Mouse (Mus musculus) MEL (cell line): ENCODE results near the gene Ywhae. TPM values are rescaled to one million over a fixed set of nuclear protein-coding genes. Genes with fewer than 3 reads are reported as not detected.

ENCODE experiments used
- DNase-seq: peaks from one replicate; pipeline ENCODE4 v3.0.0; 2011; ENCODE audit warnings: low read depth, low spot score
- H3K27ac ChIP-seq: 2 replicates; pipeline ENCODE4 v1.5.1; 2012; ENCODE audit warnings: low read depth, mild to moderate bottlenecking, control low read depth, low read length, moderate library complexity; ENCODE audit not compliant: control insufficient read depth
- H3K27me3 ChIP-seq, 2 experiments: fragments of 150-350 bp in 1 of 2; sonication (generic) in 1 of 2; 2 replicates each; pipeline ENCODE4 v1.6.1; 2012; ENCODE audit warnings: low read length in 2 of 2, mild to moderate bottlenecking in 2 of 2, improper control_type of control experiment in 1 of 2, moderate library complexity in 1 of 2; ENCODE audit not compliant: insufficient read depth in 2 of 2, control insufficient read depth in 1 of 2
- H3K36me3 ChIP-seq, 2 experiments: 2 replicates each; pipeline ENCODE4 v1.6.1; 2012 to 2014; ENCODE audit warnings: low read length in 2 of 2, improper control_type of control experiment in 1 of 2, inconsistent platforms in 1 of 2, mild to moderate bottlenecking in 1 of 2; ENCODE audit not compliant: insufficient read depth in 2 of 2, control insufficient read depth in 1 of 2
- H3K4me1 ChIP-seq, 2 experiments: fragments of 150-350 bp in 1 of 2; sonication (generic) in 1 of 2; 2 replicates each; pipeline ENCODE4 v1.6.1; 2012; ENCODE audit warnings: low read length in 2 of 2, improper control_type of control experiment in 1 of 2, mild to moderate bottlenecking in 1 of 2; ENCODE audit not compliant: insufficient read depth in 2 of 2, control insufficient read depth in 1 of 2
- H3K4me3 ChIP-seq, 2 experiments: fragments of 150-350 bp in 1 of 2; sonication (generic) in 1 of 2; 2 replicates each; pipeline ENCODE4 v1.5.1; 2012; ENCODE audit warnings: low read depth in 2 of 2, low read length in 2 of 2, mild to moderate bottlenecking in 2 of 2, moderate library complexity in 2 of 2, control low read depth in 1 of 2, improper control_type of control experiment in 1 of 2; ENCODE audit not compliant: control insufficient read depth in 1 of 2, insufficient read depth in 1 of 2
- H3K79me2 ChIP-seq: 2 replicates; pipeline ENCODE4 v1.6.1; 2012; ENCODE audit warnings: mild to moderate bottlenecking, low read length, moderate library complexity; ENCODE audit not compliant: control insufficient read depth, poor library complexity, insufficient read depth
- H3K9ac ChIP-seq: 2 replicates; pipeline ENCODE4 v1.6.1; 2012; ENCODE audit warnings: low read depth, mild to moderate bottlenecking, control low read depth, low read length, moderate library complexity; ENCODE audit not compliant: control insufficient read depth, poor library complexity, severe bottlenecking
- H3K9me3 ChIP-seq: fragments of 150-350 bp; sonication (generic); replicated peaks from 2 replicates; pipeline ENCODE4 v1.6.1; 2012; ENCODE audit warnings: mild to moderate bottlenecking, low read length, improper control_type of control experiment, moderate library complexity; ENCODE audit not compliant: insufficient read depth
- CHD1 ChIP-seq: IDR thresholded peaks from 2 replicates; pipeline ENCODE4 v1.6.1; 2012; ENCODE audit warnings: low read depth, mild to moderate bottlenecking, inconsistent platforms, low read length, improper control_type of control experiment
- E2F4 ChIP-seq: IDR thresholded peaks from 2 replicates; pipeline ENCODE4 v1.6.1; 2011; ENCODE audit warnings: low read depth, low read length, improper control_type of control experiment, borderline replicate concordance
- EP300 ChIP-seq, 2 experiments: IDR thresholded peaks; 2 replicates each; pipeline ENCODE4 v1.6.1; 2011; ENCODE audit warnings: improper control_type of control experiment in 2 of 2, low read length in 2 of 2, low read depth in 1 of 2, mild to moderate bottlenecking in 1 of 2
- GABPA ChIP-seq: IDR thresholded peaks from 2 replicates; pipeline ENCODE4 v1.6.1; 2012; ENCODE audit warnings: low read depth, mild to moderate bottlenecking, inconsistent platforms, low read length, improper control_type of control experiment, moderate library complexity
- HCFC1 ChIP-seq: IDR thresholded peaks from 2 replicates; pipeline ENCODE4 v1.6.1; 2012; ENCODE audit warnings: low read depth, mild to moderate bottlenecking, inconsistent platforms, low read length, improper control_type of control experiment, moderate library complexity
- MAX ChIP-seq: IDR thresholded peaks from 2 replicates; pipeline ENCODE4 v1.6.1; 2011; ENCODE audit warnings: low read length, improper control_type of control experiment
- MAZ ChIP-seq: IDR thresholded peaks from 2 replicates; pipeline ENCODE4 v1.6.1; 2012; ENCODE audit warnings: low read depth, mild to moderate bottlenecking, inconsistent platforms, low read length, improper control_type of control experiment
- MXI1 ChIP-seq: IDR thresholded peaks from 2 replicates; pipeline ENCODE4 v1.6.1; 2011; ENCODE audit warnings: mild to moderate bottlenecking, low read depth, low read length, improper control_type of control experiment
- MYB ChIP-seq: IDR thresholded peaks from 2 replicates; pipeline ENCODE4 v1.6.1; 2011; ENCODE audit warnings: mild to moderate bottlenecking, low read depth, low read length, improper control_type of control experiment
- MYC ChIP-seq: IDR thresholded peaks from 2 replicates; pipeline ENCODE4 v1.6.1; 2011; ENCODE audit warnings: low read depth, mild to moderate bottlenecking, low read length, improper control_type of control experiment, moderate library complexity
- NELFE ChIP-seq: IDR thresholded peaks from 2 replicates; pipeline ENCODE4 v1.6.1; 2011; ENCODE audit warnings: low read depth, low read length, improper control_type of control experiment
- POLR2A ChIP-seq, 2 experiments: IDR thresholded peaks; 2 replicates each; pipeline ENCODE4 v1.6.1; 2011 to 2012; ENCODE audit warnings: low read length in 2 of 2, mild to moderate bottlenecking in 2 of 2, control low read depth in 1 of 2, improper control_type of control experiment in 1 of 2, low read depth in 1 of 2, moderate library complexity in 1 of 2; ENCODE audit not compliant: control insufficient read depth in 1 of 2, insufficient read depth in 1 of 2, poor library complexity in 1 of 2
- POLR2AphosphoS2 ChIP-seq: IDR thresholded peaks from 2 replicates; pipeline ENCODE4 v1.6.1; 2011; ENCODE audit warnings: low read length, improper control_type of control experiment
- RAD21 ChIP-seq: IDR thresholded peaks from 2 replicates; pipeline ENCODE4 v1.6.1; 2011; ENCODE audit warnings: mild to moderate bottlenecking, low read depth, low read length, improper control_type of control experiment
- RCOR1 ChIP-seq: IDR thresholded peaks from 2 replicates; pipeline ENCODE4 v1.6.1; 2012; ENCODE audit warnings: low read depth, mild to moderate bottlenecking, inconsistent platforms, low read length, improper control_type of control experiment
- SIN3A ChIP-seq: IDR thresholded peaks from 2 replicates; pipeline ENCODE4 v1.6.1; 2012; ENCODE audit warnings: low read length, improper control_type of control experiment, inconsistent platforms
- UBTF ChIP-seq: IDR thresholded peaks from 2 replicates; pipeline ENCODE4 v1.6.1; 2012; ENCODE audit warnings: low read depth, mild to moderate bottlenecking, inconsistent platforms, low read length, improper control_type of control experiment, moderate library complexity, borderline replicate concordance; ENCODE audit not compliant: insufficient read depth
- USF1 ChIP-seq: IDR thresholded peaks from 2 replicates; pipeline ENCODE4 v1.6.1; 2014; ENCODE audit warnings: low read depth, mild to moderate bottlenecking, inconsistent platforms, low read length, improper control_type of control experiment, moderate library complexity
- ZC3H11A ChIP-seq: IDR thresholded peaks from 2 replicates; pipeline ENCODE4 v1.6.1; 2012; ENCODE audit warnings: low read depth, mild to moderate bottlenecking, inconsistent platforms, low read length, improper control_type of control experiment
- ZKSCAN1 ChIP-seq: IDR thresholded peaks from 2 replicates; pipeline ENCODE4 v1.6.1; 2012; ENCODE audit warnings: low read depth, mild to moderate bottlenecking, inconsistent platforms, low read length, improper control_type of control experiment, moderate library complexity
- ZMIZ1 ChIP-seq: IDR thresholded peaks from 2 replicates; pipeline ENCODE4 v1.6.1; 2012; ENCODE audit warnings: low read depth, mild to moderate bottlenecking, inconsistent platforms, low read length, improper control_type of control experiment, moderate library complexity
- polyA plus RNA-seq, 2 experiments: library from polyadenylated mRNA; stranded (reverse) in 1 of 2; unstranded in 1 of 2; fragments of >175 nt in 1 of 2; fragments of >200 nt in 1 of 2; gene quantifications; 2 replicates each; pipeline versions ENCODE4 v1.2.1 to v1.2.4; 2012; ENCODE audit warnings: low replicate concordance in 2 of 2, low read depth in 1 of 2; ENCODE audit not compliant: insufficient read length in 2 of 2, insufficient read depth in 1 of 2, missing spikeins in 1 of 2
- total RNA-seq: library from RNA; depleted of rRNA; stranded (reverse); fragments of 300-350 nt; gene quantifications from 2 replicates; pipeline ENCODE4 v1.2.3, GENCODE M21; 2012

Gene Ywhae
- total and polyA plus RNA-seq, 3 experiments: 303 to 855 (median 755) TPM

- no peak overlapping the region for H3K4me3 ChIP-seq
- H3K27me3 ChIP-seq: no peaks in the 10 kb centered on the region
- H3K4me1 ChIP-seq: no peaks in the 10 kb centered on the region; a peak in 1 of 4 replicates
These were observed 28.1 kb downstream of the Ywhae start for GRCm38 (mm10) chr11:75760785-75761184.

GRCm38 (mm10) chr11:75762708-75763107 lies 30.0 kb downstream of the Ywhae start:
- H3K4me1 ChIP-seq: no peaks in the 10 kb centered on the region
- H3K79me2 ChIP-seq: peaks cover 8% of the 10 kb centered on the region
- H3K27me3 ChIP-seq: no peaks in the 10 kb centered on the region
- no peaks in the 10 kb centered on the region for H3K9me3 ChIP-seq
- peaks cover 3 to 49% of the 10 kb centered on the region in 2 experiments; a peak in 3 of 4 replicates for H3K36me3 ChIP-seq
- DNase-seq: no peak
- no peak overlapping the region for H3K27ac ChIP-seq
- H3K9ac ChIP-seq: no peak overlapping the region
- H3K4me3 ChIP-seq: no peak overlapping the region
- TF ChIP-seq ZKSCAN1: no peak

More at GRCm38 (mm10) chr11:75760785-75761184, 28.1 kb downstream of the Ywhae start:
- peaks cover 7 to 62% of the 10 kb centered on the region in 2 experiments for H3K36me3 ChIP-seq
- no peak overlapping the region for H3K27ac ChIP-seq
- no peak for DNase-seq
- no peaks in the 10 kb centered on the region for H3K9me3 ChIP-seq
- peaks cover 19% of the 10 kb centered on the region for H3K79me2 ChIP-seq
- no peak for TF ChIP-seq SIN3A
- no peak; the same call in 1 of the 2 replicates for TF ChIP-seq RCOR1
- no peak for TF ChIP-seq MYB
- TF ChIP-seq NELFE: no peak
- TF ChIP-seq HCFC1: no peak
- no peak for TF ChIP-seq GABPA
- no peak for TF ChIP-seq MAX
- H3K9ac ChIP-seq: no peak overlapping the region

GRCm38 (mm10) chr11:75764521-75765023 lies 31.9 kb downstream of the Ywhae start:
- Histone ChIP-seq H3K27me3 (no peaks in the 10 kb centered on the region), H3K27ac (no peak overlapping the region), H3K4me3 (no peak overlapping the region), H3K9ac (no peak overlapping the region), H3K9me3 (no peaks in the 10 kb centered on the region), H3K4me1 (peaks cover 0 to 6% of the 10 kb centered on the region in 2 experiments; a peak in 2 of 4 replicates), H3K79me2 (peaks cover 3% of the 10 kb centered on the region; the same call in 1 of the 2 replicates), H3K36me3 (peaks cover 2 to 36% of the 10 kb centered on the region in 2 experiments)
- TF ChIP-seq ZC3H11A (no peak), POLR2AphosphoS2 (no peak), CHD1 (no peak), ZMIZ1 (no peak), RAD21 (no peak), USF1 (no peak), UBTF (no peak), POLR2A (IDR thresholded peaks at IDR 0.05; ENCODE audit: control insufficient read depth in 1 of 2, insufficient read depth in 1 of 2, low read depth in 1 of 2, low read length in 2 of 2, poor library complexity in 1 of 2) (no peak), MAZ (no peak), MYC (no peak), E2F4 (no peak), MXI1 (no peak), EP300 (IDR thresholded peaks at IDR 0.05; ENCODE audit: low read depth in 1 of 2, low read length in 2 of 2) (no peak)
- DNase-seq: no peak
